Mouse (Mus musculus) heart, adult 9 months (tissue): ENCODE measurements at regions not wholly inside any gene's neighbourhood (a gene's known extent, or its start where the extent isn't known, plus 50 kb on each side); places are given as distances from the start of the nearest gene placed in this dataset.

Experiments
- DNase-seq, 2 experiments: peaks; one replicate each; pipeline ENCODE4 v3.0.0; 2022; ENCODE audit warnings: low spot score in 2 of 2

- DNase-seq = no peak
Measured at GRCm38 (mm10) chr6:96053476-96053875, 59.5 kb upstream of the Fam19a1 start.

DNA sequence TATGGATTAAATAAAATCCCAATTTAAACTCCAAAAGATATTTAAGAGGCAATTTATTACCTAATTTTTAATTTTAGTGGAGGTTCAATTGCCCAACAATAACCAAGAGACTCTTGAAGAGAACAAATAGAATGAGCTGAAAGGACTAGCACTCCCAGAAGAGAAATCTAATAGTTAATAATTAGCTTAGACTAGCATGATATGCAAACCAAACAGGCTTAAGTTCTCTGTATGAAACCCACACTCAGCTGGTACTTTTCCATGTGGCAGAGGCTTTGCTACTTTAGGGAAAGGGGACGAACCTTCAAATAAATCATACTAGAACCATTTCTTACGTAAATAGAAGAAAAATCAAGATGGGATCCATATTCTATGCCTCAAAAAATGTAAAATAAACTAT is 55.9 kb upstream of the Fam19a1 start:
- no peak for DNase-seq

GRCm38 (mm10) chr6:96057575-96058159 is 55.3 kb upstream of the Fam19a1 start:
- DNase-seq = no peak

DNA sequence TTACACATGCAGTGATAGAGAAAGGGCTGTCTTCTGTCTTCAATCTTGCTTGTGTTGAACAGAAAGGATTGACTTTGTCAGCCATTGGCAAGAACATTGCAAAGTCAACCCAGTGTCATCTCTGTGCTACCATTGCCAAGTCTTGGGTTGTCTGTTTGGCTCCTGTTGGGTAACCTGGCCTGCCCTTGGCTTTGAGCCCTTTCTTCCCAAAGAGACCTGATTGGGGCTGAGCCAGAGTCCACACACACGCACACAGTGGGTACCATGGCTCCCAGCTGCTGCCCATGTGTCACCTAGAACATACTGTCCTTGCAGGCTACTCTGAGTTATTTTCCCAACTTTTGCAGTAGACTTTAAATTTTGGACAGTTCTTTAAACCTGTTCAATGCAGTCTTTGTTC is 51.0 kb upstream of the Fam19a1 start:
- peak; percentile 5 to 7 for DNase-seq
